Comparison of ENCODE assay signal across 7 mouse cellular contexts in genomic region chr4:126256967-126257881, GRCm38 (mm10). TPM values are rescaled to one million over a fixed set of nuclear protein-coding genes. Genes with fewer than 3 reads are reported as not detected.
DNase-seq lines count a peak whose midpoint lies in the region; ATAC-seq and TF ChIP-seq lines count a peak whose summit lies in the region.

No protein-coding gene starts in this region.

- no peak for TF ChIP-seq CTCF in cerebellum, adult 2 months (IDR thresholded peaks at IDR 0.05; ENCODE audit: borderline replicate concordance, insufficient read depth, low read depth, low read length)
- TF ChIP-seq CTCF in liver, postnatal 0 days (IDR thresholded peaks at IDR 0.05; ENCODE audit: low read depth) = no peak
- TF ChIP-seq CTCF in olfactory bulb, adult 2 months (IDR thresholded peaks at IDR 0.05; ENCODE audit: insufficient read depth, low read depth, low read length) = no peak

- peak overlapping the region; percentile 100 for H3K27ac ChIP-seq in cerebellum, adult 2 months (ENCODE audit: insufficient read depth, low read length)
- H3K27ac ChIP-seq in intestine, embryonic 16.5 days (ENCODE audit: low read length) = peak overlapping the region; percentile 90
- peak overlapping the region; percentile 87 for H3K27ac ChIP-seq in liver, postnatal 0 days (ENCODE audit: low read depth)
- H3K27ac ChIP-seq in olfactory bulb, adult 2 months (ENCODE audit: insufficient read depth, low read depth, low read length) = peak overlapping the region; percentile 100

- ATAC-seq in intestine, embryonic 16.5 days = 0 out of 2 replicates have a peak, but pooled peaks have one; percentile 5
- peak; percentile 74 for ATAC-seq in liver, postnatal 0 days

- H3K4me3 ChIP-seq in cerebellum, adult 2 months (replicated peaks; ENCODE audit: insufficient read depth, low read depth, low read length) = peak overlapping the region; percentile 97
- peak overlapping the region; percentile 96 for H3K4me3 ChIP-seq in intestine, embryonic 16.5 days (ENCODE audit: low read length)
- peak overlapping the region; percentile 82 for H3K4me3 ChIP-seq in liver, postnatal 0 days (ENCODE audit: low read depth, low read length)
- H3K4me3 ChIP-seq in olfactory bulb, adult 2 months (ENCODE audit: insufficient read depth, low read depth, low read length) = peak overlapping the region; percentile 89

- H3K4me2 ChIP-seq in intestine, embryonic 16.5 days (ENCODE audit: low read depth, low read length) = peak overlapping the region; percentile 88
- H3K4me2 ChIP-seq in liver, postnatal 0 days (ENCODE audit: low read depth, low read length) = peak overlapping the region; percentile 85

- H3K36me3 ChIP-seq in intestine, embryonic 16.5 days (ENCODE audit: control insufficient read depth, insufficient read depth, low read length) = no peaks in the 10 kb centered on the region
- H3K36me3 ChIP-seq in liver, postnatal 0 days (replicated peaks; ENCODE audit: insufficient read depth, low read length) = no peaks in the 10 kb centered on the region

- no peak for TF ChIP-seq POLR2A in cerebellum, adult 2 months (IDR thresholded peaks at IDR 0.05; ENCODE audit: borderline replicate concordance, insufficient read depth, low read length)
- TF ChIP-seq POLR2A in olfactory bulb, adult 2 months (IDR thresholded peaks at IDR 0.05; ENCODE audit: insufficient read depth, low read depth, low read length) = no peak

- WGBS in cerebellum, adult 2 months = 3% methylated on average over 26 of the region's 26 CpGs
- 14% methylated on average over 26 of the region's 26 CpGs for WGBS in intestine, embryonic 16.5 days
- 12% methylated on average over 26 of the region's 26 CpGs for WGBS in liver, postnatal 0 days (ENCODE audit: insufficient replicate concordance)
- 6% methylated on average over 26 of the region's 26 CpGs for WGBS in olfactory bulb, adult 2 months

- DNase-seq in Muller cell, postnatal 12 days (ENCODE audit: inconsistent ontology term) = peak; percentile 43
- peak; percentile 72 to 80 for DNase-seq in cerebellum, adult 2 months
- DNase-seq in gastrocnemius, postnatal 10 days = peak; percentile 68
- peak; percentile 78 for DNase-seq in liver, postnatal 0 days
- no peak for DNase-seq in natural killer cell, adult 2 months (ENCODE audit: low spot score in 2 of 2)

- H3K9ac ChIP-seq in intestine, embryonic 16.5 days (ENCODE audit: low read depth, low read length) = peak overlapping the region; percentile 97
- peak overlapping the region; percentile 78 for H3K9ac ChIP-seq in liver, postnatal 0 days (replicated peaks)

- peak; percentile 40; the same call in 1 of the 2 replicates for TF ChIP-seq EP300 in liver, postnatal 0 days (IDR thresholded peaks at IDR 0.05; ENCODE audit: low read depth)

- no peaks in the 10 kb centered on the region for H3K27me3 ChIP-seq in cerebellum, adult 2 months (ENCODE audit: control insufficient read depth, insufficient read depth, low read length)
- H3K27me3 ChIP-seq in intestine, embryonic 16.5 days (replicated peaks; ENCODE audit: control insufficient read depth, insufficient read depth, low read length) = no peaks in the 10 kb centered on the region
- H3K27me3 ChIP-seq in liver, postnatal 0 days (ENCODE audit: insufficient read depth, low read length) = 0 out of 2 replicates have a peak, but pooled peaks cover 2% of the 10 kb centered on the region

- no peaks in the 10 kb centered on the region for H3K9me3 ChIP-seq in intestine, embryonic 16.5 days (ENCODE audit: control insufficient read depth, low read length)
- no peaks in the 10 kb centered on the region for H3K9me3 ChIP-seq in liver, postnatal 0 days (ENCODE audit: low read length)

- peaks cover 33% of the 10 kb centered on the region for H3K4me1 ChIP-seq in cerebellum, adult 2 months (ENCODE audit: control insufficient read depth, insufficient read depth, low read length)
- peaks cover 69% of the 10 kb centered on the region for H3K4me1 ChIP-seq in intestine, embryonic 16.5 days (ENCODE audit: control insufficient read depth, insufficient read depth, low read length)
- peaks cover 74% of the 10 kb centered on the region for H3K4me1 ChIP-seq in liver, postnatal 0 days (ENCODE audit: insufficient read depth)
- peaks cover 37% of the 10 kb centered on the region for H3K4me1 ChIP-seq in olfactory bulb, adult 2 months (ENCODE audit: control insufficient read depth, insufficient read depth, low read length)

RNA-seq across cellular contexts. Expression of gene Map7d1, which starts 1.1 kb away (rescaled TPM):
- polyA plus RNA-seq in cerebellum, adult 2 months (2012; rRNA removed) = 274 and 283 TPM in 2 replicates
- 100 to 1,000 TPM; 209 to 239 TPM for total RNA-seq in gastrocnemius, postnatal 10 days (2021)
- polyA plus RNA-seq in intestine, embryonic 16.5 days (2015; fragmentation: Nextera tagmentation; extraction: Ambion mirVana) = 13.1 and 16.7 TPM in 2 replicates
- polyA plus RNA-seq in liver, postnatal 0 days (2015; fragmentation: Nextera tagmentation; extraction: Ambion mirVana) = 7.2 and 10.0 TPM in 2 replicates
- 379 TPM in 1 of 2 replicates, not detected in the other for polyA plus RNA-seq in olfactory bulb, adult 2 months (2012; ENCODE audit: insufficient read depth, insufficient read length, low replicate concordance, missing spikeins)

RNA-seq across cellular contexts. Expression of gene Trappc3, which starts 4.9 kb away (rescaled TPM):
- 175 TPM in 2 replicates for polyA plus RNA-seq in cerebellum, adult 2 months (2012; rRNA removed)
- 10 to 100 TPM; 25.7 to 29.2 TPM for total RNA-seq in gastrocnemius, postnatal 10 days (2021)
- 105 and 107 TPM in 2 replicates for polyA plus RNA-seq in intestine, embryonic 16.5 days (2015; fragmentation: Nextera tagmentation; extraction: Ambion mirVana)
- polyA plus RNA-seq in liver, postnatal 0 days (2015; fragmentation: Nextera tagmentation; extraction: Ambion mirVana) = 39.0 and 39.2 TPM in 2 replicates
- 342 TPM in 1 of 2 replicates, not detected in the other for polyA plus RNA-seq in olfactory bulb, adult 2 months (2012; ENCODE audit: insufficient read depth, insufficient read length, low replicate concordance, missing spikeins)

RNA-seq across cellular contexts. Expression of gene Col8a2, which starts 29.4 kb away (rescaled TPM):
- polyA plus RNA-seq in cerebellum, adult 2 months (2012; rRNA removed) = 0.93 and 2.0 TPM in 2 replicates
- 1 to 10 TPM; 5.7 to 5.9 TPM for total RNA-seq in gastrocnemius, postnatal 10 days (2021)
- polyA plus RNA-seq in intestine, embryonic 16.5 days (2015; fragmentation: Nextera tagmentation; extraction: Ambion mirVana) = 3.5 and 4.5 TPM in 2 replicates
- polyA plus RNA-seq in liver, postnatal 0 days (2015; fragmentation: Nextera tagmentation; extraction: Ambion mirVana) = 0.25 and 0.26 TPM in 2 replicates
- polyA plus RNA-seq in olfactory bulb, adult 2 months (2012; ENCODE audit: insufficient read depth, insufficient read length, low replicate concordance, missing spikeins) = not detected in 2 replicates

RNA-seq across cellular contexts. Expression of gene Thrap3, which starts 54.7 kb away (rescaled TPM):
- 122 TPM in 2 replicates for polyA plus RNA-seq in cerebellum, adult 2 months (2012; rRNA removed)
- 100 to 1,000 TPM; 131 to 152 TPM for total RNA-seq in gastrocnemius, postnatal 10 days (2021)
- polyA plus RNA-seq in intestine, embryonic 16.5 days (2015; fragmentation: Nextera tagmentation; extraction: Ambion mirVana) = 132 and 141 TPM in 2 replicates
- polyA plus RNA-seq in liver, postnatal 0 days (2015; fragmentation: Nextera tagmentation; extraction: Ambion mirVana) = 47.8 and 62.4 TPM in 2 replicates
- 165 and 783 TPM in 2 replicates for polyA plus RNA-seq in olfactory bulb, adult 2 months (2012; ENCODE audit: insufficient read depth, insufficient read length, low replicate concordance, missing spikeins)

Comparison
In these comparisons a context has a peak if more than half of its experiments do, and no peak if none do; other contexts are left out.
1. DNase-seq: peak in Muller cell, postnatal 12 days (single experiment), cerebellum, adult 2 months (2 of 2), gastrocnemius, postnatal 10 days (single experiment) and liver, postnatal 0 days (single experiment); none in natural killer cell, adult 2 months (0 of 2).
2. Peak in every context shown above with its lines, with median percentiles within 50 percentile points of each other: H3K27ac ChIP-seq and H3K4me3 ChIP-seq.